Mouse (Mus musculus) left cerebral cortex, adult 18-20 months (tissue): ENCODE results near the gene Tcerg1l. TPM values are rescaled to one million over a fixed set of nuclear protein-coding genes. Genes with fewer than 3 reads are reported as not detected.

Source experiments
- DNase-seq, 2 experiments: peaks; one replicate each; pipeline ENCODE4 v3.0.0; 2021 to 2022; ENCODE audit warnings: low spot score in 2 of 2, mixed read lengths in 1 of 2
- total RNA-seq, 2 experiments: library from RNA; stranded (reverse); gene quantifications; 2 replicates each; pipeline ENCODE4 v1.2.3; 2021

Gene Tcerg1l
- total RNA-seq, 2 experiments from 2014 or later = 11.3 TPM

- DNase-seq = no peak
Measured at GRCm38 (mm10) chr7:138367570-138367969, 30.0 kb downstream of the Tcerg1l start.

- no peak for DNase-seq
Measured at GRCm38 (mm10) chr7:138365519-138365918, 32.0 kb downstream of the Tcerg1l start.

- no peak for DNase-seq
Measured at GRCm38 (mm10) chr7:138357475-138357874, 40.1 kb downstream of the Tcerg1l start.

DNA sequence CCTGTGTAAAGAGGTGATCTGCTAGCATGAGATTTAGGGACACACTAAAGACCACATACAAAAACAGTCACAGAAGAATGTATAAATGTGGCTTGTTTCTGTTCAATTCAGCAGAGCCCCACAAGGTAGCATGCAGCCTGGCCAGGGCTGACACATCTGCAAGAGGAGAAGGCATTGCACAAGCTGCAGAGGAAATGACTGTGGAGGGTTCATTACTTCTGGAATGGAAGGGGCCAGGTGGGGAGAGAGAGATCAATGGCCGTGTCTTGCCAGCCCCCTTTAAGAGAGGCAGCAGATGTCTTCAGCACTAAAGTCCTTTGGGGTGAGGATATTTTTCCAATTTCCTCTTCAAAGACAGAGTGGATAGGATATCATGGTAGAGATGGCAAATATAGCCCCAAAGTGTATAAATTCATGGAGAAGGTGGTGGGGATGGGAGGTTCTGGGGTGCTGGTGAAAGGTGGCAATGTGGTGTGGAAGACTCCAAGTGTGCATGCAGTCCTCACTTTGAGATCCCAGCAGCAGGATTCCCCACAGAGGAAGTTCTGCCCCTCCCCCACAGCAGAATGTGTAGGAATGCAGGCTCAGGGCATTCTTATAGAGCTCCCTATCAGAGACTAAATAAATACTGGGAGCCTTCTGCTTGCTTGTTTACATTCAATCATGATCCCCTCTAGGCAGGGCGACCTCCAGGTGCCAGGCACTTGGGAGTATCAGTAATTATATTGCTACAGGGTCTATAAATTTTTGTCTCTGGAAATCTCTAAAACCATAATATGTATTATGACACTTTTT lies 40.7 kb downstream of the Tcerg1l start:
- no peak for DNase-seq

DNA sequence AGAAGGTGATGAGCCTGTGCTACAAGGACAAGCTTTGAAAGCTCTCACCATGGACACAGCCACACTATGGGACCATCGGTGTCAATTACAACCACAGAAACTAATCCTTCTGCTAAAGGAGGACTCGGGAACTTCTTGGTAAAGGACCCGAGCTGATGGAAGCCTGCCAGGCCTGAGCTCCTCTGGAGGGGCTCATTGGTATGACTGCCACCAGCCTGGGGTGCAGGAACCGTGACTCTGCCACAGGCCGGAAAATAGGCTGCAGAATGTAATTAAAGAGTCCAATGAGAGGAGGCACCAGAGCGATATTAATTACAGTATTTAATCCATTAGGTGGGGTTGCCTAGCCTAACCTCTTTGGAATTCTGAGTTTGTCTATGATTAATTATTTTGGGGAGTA lies 52.1 kb downstream of the Tcerg1l start:
- no peak for DNase-seq

DNA sequence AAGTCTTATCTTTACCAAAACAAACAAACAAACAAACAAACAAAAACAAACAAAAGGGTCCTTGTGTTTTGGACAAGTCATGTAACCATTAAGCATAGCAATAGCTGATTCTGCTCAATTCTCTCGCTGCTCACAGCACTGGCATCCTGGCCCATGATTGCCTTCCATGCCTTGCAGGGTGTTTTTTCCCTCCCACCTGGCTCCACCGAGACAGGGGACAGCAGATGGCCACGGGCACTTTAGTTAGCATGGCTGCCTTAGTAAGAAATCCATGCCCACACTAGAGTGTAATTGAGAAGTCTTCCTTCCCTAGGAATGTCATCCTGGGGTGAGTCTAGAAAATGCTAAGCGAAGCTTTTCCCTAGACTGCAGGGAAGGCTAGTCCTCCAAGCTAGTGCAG lies 59.1 kb downstream of the Tcerg1l start:
- DNase-seq = no peak

GRCm38 (mm10) chr7:138337946-138338345 lies 59.6 kb downstream of the Tcerg1l start:
- DNase-seq = no peak

DNA sequence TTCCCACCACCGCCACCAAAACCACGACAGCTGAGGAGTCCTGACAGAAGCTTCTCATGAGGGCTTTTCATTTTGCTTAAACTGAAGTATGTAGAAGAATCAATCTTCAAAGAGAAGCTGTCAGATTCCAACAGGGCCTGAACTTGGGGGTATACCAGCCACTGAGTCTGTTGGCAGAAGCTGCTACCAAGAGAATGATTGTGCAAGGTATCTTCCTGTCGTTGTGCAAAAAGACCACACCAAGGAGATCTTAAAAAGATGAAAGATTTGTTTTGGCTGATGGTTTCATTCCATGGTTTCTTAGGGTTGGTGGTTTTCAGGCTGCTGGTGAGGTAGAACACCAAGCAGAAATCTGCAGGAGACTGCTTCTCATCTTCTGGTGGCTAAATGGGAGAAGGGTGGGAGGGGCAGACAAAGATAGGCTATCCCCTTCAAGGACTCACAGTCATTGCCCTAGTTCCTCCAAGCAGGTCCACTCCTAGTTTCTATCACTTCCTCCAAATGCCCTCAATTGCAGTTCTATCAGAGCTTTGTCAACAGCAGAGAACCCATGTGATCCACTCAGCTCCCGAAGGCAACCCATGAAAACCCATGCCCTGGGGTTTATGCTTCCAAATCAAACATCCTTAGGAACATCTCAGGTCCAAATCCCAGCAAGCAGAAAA lies 64.9 kb downstream of the Tcerg1l start:
- no peak for DNase-seq

DNA sequence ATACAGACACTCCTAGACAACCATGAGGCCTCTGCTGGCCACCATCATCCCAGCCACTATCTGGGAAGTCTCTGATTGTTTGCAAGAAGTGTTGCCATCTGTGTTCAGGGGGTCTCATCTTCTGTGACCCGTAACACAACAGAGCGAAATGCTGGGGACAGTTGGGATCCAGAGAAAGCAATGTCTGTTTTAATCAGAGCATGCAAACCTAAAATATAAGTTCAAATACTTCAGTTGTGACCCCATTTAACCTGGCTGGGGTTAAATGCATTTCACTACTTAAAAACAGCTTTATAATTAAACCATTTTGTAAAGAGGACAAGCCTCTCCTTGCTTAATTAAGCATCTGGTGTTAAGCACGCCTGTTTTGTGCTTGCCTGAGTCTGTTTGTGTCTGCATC lies 66.3 kb downstream of the Tcerg1l start:
- DNase-seq = no peak

DNA sequence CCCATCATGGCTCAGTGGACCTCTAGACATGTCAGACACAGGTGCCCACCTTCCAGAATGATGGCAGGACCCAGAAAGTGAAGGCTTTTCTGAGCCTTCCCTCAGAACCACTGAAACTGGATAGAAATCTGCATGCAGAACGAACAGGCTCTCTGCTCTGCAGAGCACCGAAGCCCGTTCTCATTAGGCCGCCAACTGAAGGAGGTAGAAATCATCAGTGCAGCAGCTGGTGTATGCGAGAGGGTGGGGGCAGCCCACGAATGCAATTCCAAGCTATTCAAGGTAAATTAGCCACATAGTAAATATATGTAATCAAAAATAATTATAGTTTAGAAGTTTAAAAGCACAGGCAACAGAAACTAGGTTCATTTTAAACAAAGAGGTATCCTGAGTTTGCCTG lies 68.9 kb downstream of the Tcerg1l start:
- DNase-seq = no peak

- no peak for DNase-seq
Measured at GRCm38 (mm10) chr7:138326760-138327159, 70.8 kb downstream of the Tcerg1l start.

- no peak for DNase-seq
Measured at GRCm38 (mm10) chr7:138313733-138314132, 83.8 kb downstream of the Tcerg1l start.

DNA sequence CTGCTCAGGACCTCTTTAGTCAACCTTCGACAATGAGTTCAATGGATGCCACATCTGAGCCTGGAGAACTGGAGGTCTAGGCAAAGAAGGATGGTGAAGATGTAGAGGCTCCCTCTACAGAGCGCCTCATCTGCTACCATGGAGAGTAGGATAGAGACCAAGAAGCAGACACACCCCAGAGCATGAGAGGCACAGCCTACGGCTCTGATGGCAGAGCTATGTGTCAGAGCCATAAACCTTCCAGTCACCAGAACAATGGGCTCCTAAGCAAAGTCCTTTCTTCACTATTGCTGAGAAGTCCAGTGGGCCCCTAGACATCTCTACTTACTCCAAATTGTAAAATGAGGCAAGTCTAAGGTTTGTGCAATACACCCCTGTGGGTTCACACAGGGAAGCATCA lies 91.4 kb downstream of the Tcerg1l start:
- DNase-seq = no peak

GRCm38 (mm10) chr7:138284790-138285189 lies 112.7 kb downstream of the Tcerg1l start:
- no peak for DNase-seq

DNA sequence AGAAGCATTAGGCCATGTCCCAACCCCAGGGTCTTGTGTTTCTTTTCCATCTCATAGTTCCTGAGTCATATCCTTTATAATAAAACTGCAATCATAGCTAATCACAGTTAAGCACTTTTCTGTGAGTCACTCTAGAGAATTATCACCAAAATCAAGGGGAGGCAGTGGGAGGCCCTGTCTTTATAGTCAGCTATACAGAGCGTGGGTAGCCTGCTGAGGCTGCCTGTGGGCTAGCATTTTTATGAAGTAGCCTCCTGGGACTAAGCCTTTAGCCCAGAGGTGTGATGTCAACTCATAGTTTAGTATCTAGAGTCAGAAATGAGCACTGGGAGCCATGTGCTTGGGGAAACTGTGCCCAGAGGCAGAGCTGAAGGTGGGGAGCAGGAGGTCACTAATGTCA lies 122.3 kb downstream of the Tcerg1l start:
- DNase-seq = no peak

DNA sequence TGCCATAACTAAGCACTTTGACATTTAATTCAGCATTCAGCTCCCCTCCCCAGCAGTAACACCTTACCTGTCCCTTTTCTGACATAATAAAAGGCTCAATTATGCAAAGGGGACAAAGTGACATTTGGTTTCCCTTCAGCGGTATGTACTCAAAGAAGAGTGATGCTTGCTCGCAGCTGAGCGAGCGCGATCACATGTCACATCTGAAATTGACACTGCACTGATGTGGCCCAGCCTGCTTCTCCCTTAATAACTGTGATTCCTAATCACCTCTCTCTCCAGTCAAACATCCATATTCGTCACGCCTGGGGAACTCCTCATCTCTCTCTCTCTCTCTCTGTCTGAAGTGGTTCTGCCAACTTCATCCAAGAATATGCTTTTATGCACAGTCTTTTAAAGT lies 126.2 kb downstream of the Tcerg1l start:
- DNase-seq = no peak

DNA sequence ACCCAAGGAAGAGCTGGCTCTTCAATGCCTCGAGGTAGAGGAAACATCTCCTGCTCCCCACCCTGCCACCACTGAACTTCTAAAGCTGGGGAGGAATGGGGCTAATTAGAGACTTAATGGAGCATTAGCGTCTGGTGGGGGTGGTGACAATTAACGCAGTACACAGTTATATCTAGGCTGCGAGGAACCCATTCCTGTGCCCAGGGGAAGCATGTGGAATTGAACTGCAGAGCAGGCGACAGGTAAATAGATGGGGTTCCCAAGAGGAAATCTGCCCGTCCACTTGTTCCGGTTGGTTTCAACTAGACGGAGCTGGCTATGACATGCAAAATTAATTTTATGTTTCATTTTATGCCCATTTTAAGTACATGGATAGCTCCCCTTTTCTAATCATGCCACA lies 128.1 kb downstream of the Tcerg1l start:
- DNase-seq = no peak

DNA sequence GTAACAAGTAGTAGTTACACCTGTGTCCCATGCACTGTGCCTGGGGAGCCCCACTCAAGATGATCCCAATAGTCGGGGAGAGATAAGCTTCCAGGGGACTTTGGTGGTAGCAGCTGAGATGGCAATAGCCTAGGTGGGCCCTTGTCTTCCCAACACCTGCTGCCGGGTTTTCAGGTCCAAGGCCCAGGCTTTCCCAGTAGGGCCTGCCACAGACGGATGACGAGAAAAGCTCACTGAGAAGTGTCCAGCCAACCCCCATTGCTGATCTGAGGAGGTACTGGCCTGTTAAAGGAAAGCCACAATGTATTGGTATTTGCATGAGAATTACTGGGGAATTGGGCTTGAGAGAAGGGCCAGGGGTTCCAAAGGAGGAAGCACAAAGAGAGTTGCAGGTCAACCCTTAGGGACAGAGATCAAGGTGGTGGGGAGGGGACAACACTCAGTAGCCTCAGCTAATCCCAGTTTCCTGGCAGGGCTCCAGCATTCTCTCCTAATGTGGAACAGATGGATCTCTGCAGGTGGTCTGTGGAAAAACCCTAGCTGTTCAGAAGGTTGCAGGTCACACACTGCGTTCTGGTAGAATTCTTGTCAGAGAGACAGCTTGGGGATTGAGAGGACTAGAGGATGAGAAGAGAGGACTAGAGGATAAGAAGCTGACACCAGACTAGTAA lies 129.4 kb downstream of the Tcerg1l start:
- DNase-seq = no peak

- no peak for DNase-seq
Measured at GRCm38 (mm10) chr7:138248612-138249011, 148.9 kb downstream of the Tcerg1l start.

- DNase-seq = peak; percentile 17 to 34
Measured at GRCm38 (mm10) chr7:138248176-138248575, 149.4 kb downstream of the Tcerg1l start.

GRCm38 (mm10) chr7:138246684-138247083 lies 150.8 kb downstream of the Tcerg1l start:
- no peak for DNase-seq

- no peak for DNase-seq
Measured at GRCm38 (mm10) chr7:138242229-138242628, 155.3 kb downstream of the Tcerg1l start.
